Mouse (Mus musculus): ENCODE results near the gene Samd1. TPM values are rescaled to one million over a fixed set of nuclear protein-coding genes. Genes with fewer than 3 reads are reported as not detected.

The Samd1 gene
- total RNA-seq (2023), result 28.4 and 32.0 TPM in 2 replicates

GRCm38 (mm10) chr8:83997511-83998141, at the start of gene Samd1:
Gene Samd1 (plus strand): TSS chr8:83997672.

GRCm38 (mm10) chr8:83955106-83955957, 42.1 kb upstream of the Samd1 start, which contains the start of the genes Gm10644 and Asf1b:
Gene Gm10644 (minus strand): TSS chr8:83955205.
Gene Asf1b (plus strand): TSS chr8:83955507.

GRCm38 (mm10) chr8:83972150-83973120, 25.0 kb upstream of the Samd1 start, which contains the start of gene Prkaca:
Gene Prkaca (plus strand): TSS chr8:83972993.

GRCm38 (mm10) chr8:84001281-84002000, 4.0 kb downstream of the Samd1 start, which contains the start of gene 1700067K01Rik:
Gene 1700067K01Rik (plus strand): TSS chr8:84001502.

GRCm38 (mm10) chr8:84011705-84012498, 14.4 kb downstream of the Samd1 start, which contains the start of gene 2210011C24Rik:
Gene 2210011C24Rik (minus strand): TSS chr8:84012171.

GRCm38 (mm10) chr8:84021096-84021495, 23.6 kb downstream of the Samd1 start, which contains the start of gene Palm3:
Gene Palm3 (plus strand): TSS chr8:84021471.

GRCm38 (mm10) chr8:84042066-84042947, 44.8 kb downstream of the Samd1 start, which contains the start of gene Il27ra:
Gene Il27ra (minus strand): TSS chr8:84042589.

GRCm38 (mm10) chr8:84044900-84045299, 47.4 kb downstream of the Samd1 start, which contains the start of gene Rln3:
Gene Rln3 (minus strand): TSS chr8:84045000.

Other genes with a start within 250 kb of the Samd1 start
- gene Adgrl1, start 97.6 kb upstream of the Samd1 start, total RNA-seq (2023), result 1.8 and 2.1 TPM in 2 replicates
- gene Gm10644, start 42.5 kb upstream of the Samd1 start, total RNA-seq (2023), result 0.16 TPM in 1 of 2 replicates, not detected in the other
- gene Asf1b, start 42.2 kb upstream of the Samd1 start, total RNA-seq (2023), result 39.2 and 41.4 TPM in 2 replicates
- 29.2 and 30.6 TPM in 2 replicates for gene Prkaca, start 24.7 kb upstream of the Samd1 start, total RNA-seq (2023)
- gene 1700067K01Rik, start 3.8 kb downstream of the Samd1 start, total RNA-seq (2023), result not detected in 2 replicates
- not detected in 2 replicates for gene 2210011C24Rik, start 14.5 kb downstream of the Samd1 start, total RNA-seq (2023)
- gene Palm3, start 23.8 kb downstream of the Samd1 start, total RNA-seq (2023), result 0.16 TPM in 1 of 2 replicates, not detected in the other
- gene Il27ra, start 44.9 kb downstream of the Samd1 start, total RNA-seq (2023), result 0.77 and 1.6 TPM in 2 replicates
- not detected in 2 replicates for gene Rln3, start 47.3 kb downstream of the Samd1 start, total RNA-seq (2023)
- gene Gm10643, start 67.5 kb downstream of the Samd1 start, total RNA-seq (2023), result 2.9 and 3.0 TPM in 2 replicates
- 61.0 and 67.9 TPM in 2 replicates for gene Rfx1, start 69.2 kb downstream of the Samd1 start, total RNA-seq (2023)
- gene Dcaf15, start 107.1 kb downstream of the Samd1 start, total RNA-seq (2023), result 24.7 and 26.8 TPM in 2 replicates
- 0.28 TPM in 1 of 2 replicates, not detected in the other for gene Podnl1, start 128.3 kb downstream of the Samd1 start, total RNA-seq (2023)
- gene Cc2d1a, start 150.3 kb downstream of the Samd1 start, total RNA-seq (2023), result 14.9 and 20.3 TPM in 2 replicates
- 0.28 TPM in 1 of 2 replicates, not detected in the other for gene 4930432K21Rik, start 150.4 kb downstream of the Samd1 start, total RNA-seq (2023)
- gene Nanos3, start 187.5 kb downstream of the Samd1 start, total RNA-seq (2023), result not detected in 2 replicates
- 85.3 and 107 TPM in 2 replicates for gene Zswim4, start 239.4 kb downstream of the Samd1 start, total RNA-seq (2023)